Mouse (Mus musculus) forebrain, postnatal 0 days (tissue): ENCODE results near the gene Immp2l. TPM values are rescaled to one million over a fixed set of nuclear protein-coding genes. Genes with fewer than 3 reads are reported as not detected.

ENCODE experiments used
- ATAC-seq: fragments of 200-750 bp; cut with Nextera tagmentation; 2 replicates; pipeline ENCODE4 v1.8.0; 2017; ENCODE audit warnings: mild to moderate bottlenecking, moderate library complexity
- DNase-seq: peaks from one replicate; pipeline ENCODE4 v3.0.0-alpha.2; 2015
- H3K27ac ChIP-seq: fragments of 300-500 bp; sonication (generic); 2 replicates; pipeline ENCODE4 v1.5.1; 2014; ENCODE audit warnings: low read depth, mild to moderate bottlenecking, antibody characterized with exemption, low read length, moderate library complexity, mixed read lengths
- H3K27me3 ChIP-seq: fragments of 300-500 bp; sonication (generic); 2 replicates; pipeline ENCODE4 v1.6.1; 2014; ENCODE audit warnings: mild to moderate bottlenecking, low read length, mixed read lengths; ENCODE audit not compliant: insufficient read depth
- H3K36me3 ChIP-seq: fragments of 300-500 bp; sonication (generic); 2 replicates; pipeline ENCODE4 v1.6.1; 2014; ENCODE audit warnings: mild to moderate bottlenecking, moderate library complexity; ENCODE audit not compliant: insufficient read depth
- H3K4me1 ChIP-seq: fragments of 300-500 bp; sonication (generic); 2 replicates; pipeline ENCODE4 v1.6.1; 2014; ENCODE audit warnings: antibody characterized with exemption; ENCODE audit not compliant: insufficient read depth
- H3K4me2 ChIP-seq: fragments of 300-500 bp; sonication (generic); 2 replicates; pipeline ENCODE4 v1.6.1; 2014; ENCODE audit warnings: low read depth, mild to moderate bottlenecking, moderate library complexity
- H3K4me3 ChIP-seq: fragments of 300-500 bp; sonication (generic); 2 replicates; pipeline ENCODE4 v1.5.1; 2014; ENCODE audit warnings: low read depth, low read length, mixed read lengths
- H3K9ac ChIP-seq: fragments of 300-500 bp; sonication (generic); 2 replicates; pipeline ENCODE4 v1.6.1; 2014; ENCODE audit warnings: mild to moderate bottlenecking
- H3K9me3 ChIP-seq: fragments of 300-500 bp; sonication (generic); 2 replicates; pipeline ENCODE4 v1.6.1; 2016; ENCODE audit warnings: low read length
- CTCF ChIP-seq: sonication (generic); IDR thresholded peaks from 2 replicates; pipeline ENCODE4 v1.5.1; 2016; ENCODE audit warnings: antibody characterized with exemption, control low read depth, low read depth
- WGBS: fragments of 180-500 bp; shearing (Covaris S2); extraction: QIAGEN DNeasy Blood & Tissue Kit; methylation state at CpG from one replicate; pipeline ENCODE4 v1.1.7; 2014; 5-methylcytosine and 5-hydroxymethylcytosine counted together
- polyA plus RNA-seq: library from polyadenylated mRNA; unstranded; fragments of >200 nt; fragmentation: Nextera tagmentation; extraction: Ambion mirVana; gene quantifications from 2 replicates; pipeline ENCODE4 v1.2.1, GENCODE M21; 2015
- total RNA-seq: library from RNA; depleted of rRNA; stranded (reverse); fragments of >200 nt; gene quantifications from 2 replicates; pipeline ENCODE4 v1.2.3, GENCODE M21; 2014

The Immp2l gene
- total and polyA plus RNA-seq, 2 experiments from 2014 or later = 5.9 to 19.4 TPM

DNA sequence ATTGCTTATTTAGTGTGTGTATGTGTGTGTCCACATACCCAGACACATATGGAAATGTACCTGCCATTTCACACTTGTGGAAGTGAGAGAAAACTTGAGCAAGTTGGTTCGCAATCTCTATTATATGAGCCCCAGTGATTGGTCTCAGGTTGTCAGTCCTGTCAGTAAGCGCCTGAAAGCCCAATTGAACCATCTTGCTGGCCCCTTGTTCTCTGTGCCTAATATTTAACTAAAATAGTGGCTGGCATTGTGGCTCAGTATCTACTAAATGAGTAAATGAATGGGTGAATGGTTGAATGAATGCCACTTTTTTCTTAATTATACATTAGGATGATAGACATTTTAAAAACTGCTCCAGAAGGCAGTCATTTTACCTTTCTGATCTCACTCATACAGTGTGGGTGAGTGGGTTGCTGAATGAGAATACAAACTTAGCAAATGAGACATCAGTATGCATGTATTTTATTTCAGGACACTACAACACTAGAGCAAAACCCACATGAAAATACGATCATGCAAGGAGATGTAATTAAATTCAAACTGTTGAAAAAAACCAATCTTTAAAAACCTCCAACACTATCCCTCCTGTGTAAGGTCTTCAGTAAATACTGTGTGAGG lies 444.6 kb downstream of the Immp2l start:
- Histone ChIP-seq H3K9ac (no peak overlapping the region), H3K4me2 (no peak overlapping the region), H3K36me3 (no peaks in the 10 kb centered on the region), H3K4me3 (no peak overlapping the region), H3K9me3 (no peaks in the 10 kb centered on the region), H3K27ac (no peak overlapping the region), H3K27me3 (no peaks in the 10 kb centered on the region), H3K4me1 (no peaks in the 10 kb centered on the region; the same call in 1 of the 2 replicates)
- 52% methylated on average over 3 of the region's 3 CpGs for WGBS
- DNase-seq (no peak), ATAC-seq (no peak)
- TF ChIP-seq CTCF = no peak

DNA sequence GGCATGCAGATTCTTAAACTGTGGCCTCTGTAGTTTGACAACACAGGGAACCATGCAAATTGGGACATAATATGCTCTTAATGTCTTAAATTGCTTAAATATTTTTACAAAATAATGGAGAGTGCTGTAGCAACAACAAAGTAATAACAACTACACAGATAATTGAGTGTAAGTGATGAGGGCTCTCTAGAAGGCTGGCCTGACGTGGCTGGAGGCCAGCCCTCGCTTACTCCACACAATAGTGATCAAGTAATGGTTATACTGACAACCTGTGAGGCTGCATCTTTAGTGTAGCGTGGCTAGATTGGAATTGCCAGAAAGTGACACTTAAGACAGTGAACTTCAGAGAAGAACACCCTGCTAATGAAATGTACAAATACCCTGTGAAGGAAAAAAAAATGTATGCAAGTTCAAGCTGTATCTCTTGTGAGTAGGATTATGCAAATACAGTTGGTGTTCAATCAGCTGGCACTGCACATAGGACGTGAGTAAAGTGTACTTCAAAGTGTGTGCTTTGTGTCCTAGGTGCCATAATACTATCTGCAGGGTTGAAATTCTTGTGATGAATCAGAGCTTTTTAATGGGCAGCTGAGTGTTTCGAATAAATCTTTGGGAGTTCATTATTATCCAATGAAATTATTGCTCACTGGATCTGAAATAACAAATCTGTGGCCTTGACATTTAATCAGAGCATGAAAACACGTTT lies 445.4 kb downstream of the Immp2l start:
- no peak for TF ChIP-seq CTCF
- ATAC-seq (no peak), DNase-seq (no peak)
- H3K9ac ChIP-seq = no peak overlapping the region
- no peak overlapping the region for H3K4me2 ChIP-seq
- no peaks in the 10 kb centered on the region for H3K27me3 ChIP-seq
- 21% methylated on average over 6 of the region's 6 CpGs for WGBS
- H3K4me1 ChIP-seq = no peaks in the 10 kb centered on the region; the same call in 1 of the 2 replicates
- no peaks in the 10 kb centered on the region for H3K36me3 ChIP-seq
- no peak overlapping the region for H3K27ac ChIP-seq
- no peaks in the 10 kb centered on the region for H3K9me3 ChIP-seq
- no peak overlapping the region for H3K4me3 ChIP-seq

GRCm38 (mm10) chr12:41481486-41481885 lies 457.6 kb downstream of the Immp2l start:
- WGBS = 59% methylated on average over 2 of the region's 2 CpGs
- H3K9ac ChIP-seq = no peak overlapping the region
- ATAC-seq (no peak), DNase-seq (no peak)
- no peak overlapping the region for H3K27ac ChIP-seq
- H3K4me1 ChIP-seq = no peaks in the 10 kb centered on the region
- TF ChIP-seq CTCF = no peak
- H3K4me3 ChIP-seq = 0 out of 2 replicates have a peak overlapping the region, but pooled peaks have one; percentile 0
- H3K4me2 ChIP-seq = peak overlapping the region; percentile 16
- H3K9me3 ChIP-seq = no peaks in the 10 kb centered on the region
- H3K36me3 ChIP-seq = no peaks in the 10 kb centered on the region
- no peaks in the 10 kb centered on the region for H3K27me3 ChIP-seq

DNA sequence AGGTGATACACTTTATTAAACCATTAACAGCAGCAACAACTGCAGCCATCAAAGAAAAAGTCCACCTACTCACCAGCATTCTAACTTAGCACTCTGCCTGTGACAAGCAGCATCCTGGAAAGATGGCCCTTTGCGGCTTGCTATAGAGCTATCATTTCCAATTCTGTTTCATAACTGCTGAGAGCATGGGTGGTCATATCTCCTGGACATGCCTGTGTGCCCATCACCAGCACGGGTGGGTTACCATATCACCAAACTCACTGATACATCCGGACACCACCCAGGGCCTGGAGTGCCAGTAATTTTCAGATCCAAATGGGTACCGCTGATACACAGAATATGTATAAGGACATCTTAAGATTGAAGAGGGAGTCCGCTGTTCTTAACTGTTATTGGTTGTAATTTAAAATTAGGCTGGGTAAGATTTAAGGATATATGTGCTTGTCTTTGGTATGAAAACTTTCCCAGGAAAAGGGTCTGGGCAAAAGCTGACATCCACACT lies 459.3 kb downstream of the Immp2l start:
- peak overlapping the region; percentile 92 for H3K27ac ChIP-seq
- peak overlapping the region; percentile 58 for H3K4me2 ChIP-seq
- ATAC-seq = no peak
- H3K4me1 ChIP-seq = no peaks in the 10 kb centered on the region
- peak overlapping the region; percentile 73 for H3K4me3 ChIP-seq
- H3K27me3 ChIP-seq = no peaks in the 10 kb centered on the region
- H3K9me3 ChIP-seq = no peaks in the 10 kb centered on the region
- WGBS = 64% methylated on average over 5 of the region's 5 CpGs
- no peak for TF ChIP-seq CTCF
- DNase-seq = no peak
- no peaks in the 10 kb centered on the region for H3K36me3 ChIP-seq
- peak overlapping the region; percentile 79 for H3K9ac ChIP-seq

GRCm38 (mm10) chr12:41483593-41484451 lies 459.9 kb downstream of the Immp2l start:
- ATAC-seq (peak; percentile 7; the same call in 1 of the 2 replicates), DNase-seq (peak; percentile 73)
- H3K27me3 ChIP-seq = no peaks in the 10 kb centered on the region
- H3K4me3 ChIP-seq = peak overlapping the region; percentile 73
- no peak for TF ChIP-seq CTCF
- no peaks in the 10 kb centered on the region for H3K36me3 ChIP-seq
- H3K9ac ChIP-seq = peak overlapping the region; percentile 79
- peak overlapping the region; percentile 58 for H3K4me2 ChIP-seq
- peak overlapping the region; percentile 92 for H3K27ac ChIP-seq
- no peaks in the 10 kb centered on the region for H3K4me1 ChIP-seq
- WGBS = 11% methylated on average over 23 of the region's 23 CpGs
- H3K9me3 ChIP-seq = no peaks in the 10 kb centered on the region

- Histone ChIP-seq H3K4me1 (no peaks in the 10 kb centered on the region), H3K4me3 (peak overlapping the region; percentile 73), H3K9ac (peak overlapping the region; percentile 79), H3K36me3 (no peaks in the 10 kb centered on the region), H3K9me3 (no peaks in the 10 kb centered on the region), H3K27ac (peak overlapping the region; percentile 92), H3K4me2 (peak overlapping the region; percentile 58), H3K27me3 (no peaks in the 10 kb centered on the region)
- ATAC-seq = peak; percentile 36
- WGBS = 4% methylated on average over 16 of the region's 16 CpGs
- TF ChIP-seq CTCF = no peak
- DNase-seq = peak; percentile 73
These were observed 461.0 kb downstream of the Immp2l start for GRCm38 (mm10) chr12:41484689-41485511.
